Mouse (Mus musculus) forebrain, embryonic 16.5 days (tissue): ENCODE measurements at regions not wholly inside any gene's neighbourhood (a gene's known extent, or its start where the extent isn't known, plus 50 kb on each side); places are given as distances from the start of the nearest gene placed in this dataset.

Experiments
- ATAC-seq: fragments of 200-750 bp; cut with Nextera tagmentation; 2 replicates; pipeline ENCODE4 v1.8.0; 2017; ENCODE audit warnings: mild to moderate bottlenecking, moderate library complexity
- H3K27ac ChIP-seq: fragments of 300-500 bp; sonication (generic); 2 replicates; pipeline ENCODE4 v1.5.1; 2014; ENCODE audit warnings: low read length, control low read depth
- H3K27me3 ChIP-seq: fragments of 300-500 bp; sonication (generic); replicated peaks from 2 replicates; pipeline ENCODE4 v1.6.1; 2014; ENCODE audit warnings: low read length; ENCODE audit not compliant: control insufficient read depth, insufficient read depth
- H3K36me3 ChIP-seq: fragments of 300-500 bp; sonication (generic); 2 replicates; pipeline ENCODE4 v1.6.1; 2014; ENCODE audit not compliant: control insufficient read depth, insufficient read depth
- H3K4me1 ChIP-seq: fragments of 300-500 bp; sonication (generic); replicated peaks from 2 replicates; pipeline ENCODE4 v1.6.1; 2014; ENCODE audit warnings: low read length; ENCODE audit not compliant: control insufficient read depth, insufficient read depth
- H3K4me2 ChIP-seq: fragments of 300-500 bp; sonication (generic); 2 replicates; pipeline ENCODE4 v1.6.1; 2014; ENCODE audit warnings: mild to moderate bottlenecking, low read length, control low read depth
- H3K4me3 ChIP-seq: fragments of 300-500 bp; sonication (generic); replicated peaks from 2 replicates; pipeline ENCODE4 v1.5.1; 2014; ENCODE audit warnings: mild to moderate bottlenecking, low read length, control low read depth
- H3K9ac ChIP-seq: fragments of 300-500 bp; sonication (generic); replicated peaks from 2 replicates; pipeline ENCODE4 v1.6.1; 2014; ENCODE audit warnings: low read depth, low read length, control low read depth
- H3K9me3 ChIP-seq: fragments of 300-500 bp; sonication (generic); 2 replicates; pipeline ENCODE4 v1.6.1; 2016; ENCODE audit warnings: low read length; ENCODE audit not compliant: control insufficient read depth
- WGBS: fragments of 180-500 bp; shearing (Covaris S2); extraction: QIAGEN DNeasy Blood & Tissue Kit; methylation state at CpG from one replicate; pipeline ENCODE4 v1.1.7; 2014; 5-methylcytosine and 5-hydroxymethylcytosine counted together

DNA sequence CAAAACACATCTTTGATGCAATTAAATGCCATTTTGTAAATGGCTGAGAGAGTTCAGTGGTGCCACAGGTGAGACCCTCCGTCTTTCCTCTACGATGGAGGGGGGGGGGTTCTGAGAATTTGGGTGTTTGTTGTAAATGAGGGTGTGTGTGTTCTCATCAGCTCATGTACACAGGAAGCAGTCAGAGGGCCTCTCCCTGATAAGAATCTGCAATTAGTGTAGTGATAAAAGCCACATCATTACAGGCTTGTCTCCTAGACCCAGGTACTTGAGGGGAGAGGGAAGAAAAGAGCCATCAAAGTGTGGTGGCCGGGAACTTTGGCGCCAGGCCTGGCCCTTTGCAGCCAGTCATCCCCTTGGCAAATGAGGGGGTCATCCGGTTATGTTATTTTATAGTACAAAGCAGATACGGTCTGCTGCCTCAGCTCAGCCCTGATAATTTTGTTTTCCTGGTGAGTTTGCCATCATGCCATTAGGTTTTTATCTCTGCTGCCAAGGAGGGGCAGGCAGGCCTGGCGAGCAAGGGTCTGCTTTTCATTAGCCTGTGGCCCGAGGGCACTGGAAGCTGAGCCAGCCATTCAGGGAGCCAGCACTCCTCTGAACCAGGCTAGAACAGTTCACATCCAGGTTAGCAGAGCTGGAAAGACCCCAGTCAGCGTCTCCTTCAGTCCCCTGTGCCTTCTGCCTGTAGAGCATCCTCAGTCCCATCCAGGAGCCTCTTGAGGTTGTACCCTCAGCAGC lies 59.7 kb downstream of the H2al1j start:
- WGBS = 54% methylated on average over 9 of the region's 9 CpGs

GRCm38 (mm10) chrX:11388860-11389259 lies 61.2 kb downstream of the H2al1j start:
- H3K4me3 ChIP-seq = no peak overlapping the region
- H3K36me3 ChIP-seq = no peaks in the 10 kb centered on the region
- H3K27ac ChIP-seq = no peak overlapping the region
- no peak for ATAC-seq
- peaks cover 2% of the 10 kb centered on the region; the same call in 1 of the 2 replicates for H3K4me1 ChIP-seq
- H3K9ac ChIP-seq = no peak overlapping the region
- H3K4me2 ChIP-seq = no peak overlapping the region
- 77% methylated on average over 8 of the region's 9 CpGs for WGBS
- no peaks in the 10 kb centered on the region for H3K9me3 ChIP-seq
- no peaks in the 10 kb centered on the region for H3K27me3 ChIP-seq

More for the DNA sequence above, 59.7 kb downstream of the H2al1j start:
- H3K4me3 ChIP-seq = no peak overlapping the region
- H3K4me1 ChIP-seq = peaks cover 2% of the 10 kb centered on the region; the same call in 1 of the 2 replicates
- no peak overlapping the region for H3K27ac ChIP-seq
- no peak overlapping the region for H3K9ac ChIP-seq
- H3K4me2 ChIP-seq = no peak overlapping the region
- no peaks in the 10 kb centered on the region for H3K36me3 ChIP-seq
- no peaks in the 10 kb centered on the region for H3K27me3 ChIP-seq
- ATAC-seq = no peak
- no peaks in the 10 kb centered on the region for H3K9me3 ChIP-seq

DNA sequence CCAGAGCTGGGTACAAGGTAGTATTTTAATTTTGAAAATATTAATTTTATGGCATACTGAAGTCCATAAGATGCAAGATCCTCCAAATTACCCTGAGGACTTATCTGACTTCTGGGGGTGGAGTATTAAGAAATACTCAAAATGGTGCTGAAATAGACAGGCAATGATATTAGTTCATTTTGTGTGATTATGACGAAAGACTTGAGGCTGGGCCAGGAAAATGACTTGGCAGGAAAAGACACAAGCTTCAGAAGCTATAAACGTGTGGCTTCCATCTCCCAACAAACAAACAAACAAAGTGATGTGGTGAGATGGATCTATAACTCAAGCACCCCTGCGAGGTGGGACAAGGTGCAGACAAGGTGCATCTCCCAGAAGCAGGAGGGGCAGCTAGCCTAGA lies 72.8 kb downstream of the H2al1j start:
- Histone ChIP-seq H3K9me3 (peaks cover 5% of the 10 kb centered on the region; the same call in 1 of the 2 replicates), H3K9ac (no peak overlapping the region), H3K27ac (no peak overlapping the region), H3K4me3 (no peak overlapping the region), H3K4me2 (no peak overlapping the region), H3K27me3 (no peaks in the 10 kb centered on the region), H3K36me3 (no peaks in the 10 kb centered on the region), H3K4me1 (no peaks in the 10 kb centered on the region)
- ATAC-seq = no peak
- WGBS = 81% methylated on average over 3 of the region's 3 CpGs

GRCm38 (mm10) chrX:11404369-11404768 lies 76.7 kb downstream of the H2al1j start:
- H3K27me3 ChIP-seq = no peaks in the 10 kb centered on the region
- H3K4me1 ChIP-seq = no peaks in the 10 kb centered on the region
- peaks cover 5% of the 10 kb centered on the region; the same call in 1 of the 2 replicates for H3K9me3 ChIP-seq
- no peak for ATAC-seq
- no peak overlapping the region for H3K4me3 ChIP-seq
- H3K27ac ChIP-seq = no peak overlapping the region
- H3K9ac ChIP-seq = no peak overlapping the region
- H3K36me3 ChIP-seq = no peaks in the 10 kb centered on the region
- 62% methylated on average over 4 of the region's 4 CpGs for WGBS
- H3K4me2 ChIP-seq = no peak overlapping the region

GRCm38 (mm10) chrX:11412316-11412826 lies 84.7 kb downstream of the H2al1j start:
- 0 out of 2 replicates have a peak, but pooled peaks cover 3% of the 10 kb centered on the region for H3K4me1 ChIP-seq
- H3K27me3 ChIP-seq = no peaks in the 10 kb centered on the region; the same call in 1 of the 2 replicates
- no peak overlapping the region for H3K4me3 ChIP-seq
- H3K4me2 ChIP-seq = no peak overlapping the region
- 57% methylated on average over 5 of the region's 5 CpGs for WGBS
- no peak overlapping the region for H3K27ac ChIP-seq
- H3K36me3 ChIP-seq = no peaks in the 10 kb centered on the region
- ATAC-seq = no peak
- no peak overlapping the region for H3K9ac ChIP-seq
- no peaks in the 10 kb centered on the region for H3K9me3 ChIP-seq

GRCm38 (mm10) chrX:11415662-11416061 lies 88.0 kb downstream of the H2al1j start:
- Histone ChIP-seq H3K36me3 (no peaks in the 10 kb centered on the region), H3K4me2 (no peak overlapping the region), H3K4me3 (no peak overlapping the region), H3K9me3 (no peaks in the 10 kb centered on the region), H3K4me1 (peaks cover 7% of the 10 kb centered on the region; the same call in 1 of the 2 replicates), H3K27ac (no peak overlapping the region), H3K27me3 (no peaks in the 10 kb centered on the region; the same call in 1 of the 2 replicates), H3K9ac (no peak overlapping the region)
- WGBS = 26% methylated on average over 3 of the region's 4 CpGs
- 0 out of 2 replicates have a peak, but pooled peaks have one; percentile 23 for ATAC-seq

DNA sequence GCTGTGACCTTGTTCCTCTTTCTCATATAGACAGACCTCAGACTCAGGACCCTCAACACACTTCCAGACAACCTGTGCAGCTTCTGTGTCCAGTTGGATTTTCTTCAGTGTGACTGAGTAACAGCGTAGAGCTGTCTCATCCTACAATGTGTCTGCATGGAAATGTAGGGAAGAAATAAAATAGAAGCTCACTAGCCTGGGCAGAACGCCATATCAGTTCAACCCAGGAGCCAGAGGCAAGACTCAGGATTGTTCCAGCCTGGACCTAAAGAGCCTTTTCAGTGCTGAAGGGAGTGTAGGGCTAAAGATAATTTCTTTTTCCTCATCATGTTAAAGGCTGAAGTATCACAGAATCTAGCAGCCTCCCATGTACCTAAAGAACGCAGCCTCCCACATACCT lies 88.9 kb downstream of the H2al1j start:
- no peaks in the 10 kb centered on the region for H3K9me3 ChIP-seq
- no peaks in the 10 kb centered on the region; the same call in 1 of the 2 replicates for H3K27me3 ChIP-seq
- no peak overlapping the region for H3K9ac ChIP-seq
- no peak overlapping the region for H3K4me3 ChIP-seq
- no peaks in the 10 kb centered on the region for H3K36me3 ChIP-seq
- WGBS = 79% methylated on average over 3 of the region's 3 CpGs
- H3K4me1 ChIP-seq = peaks cover 7% of the 10 kb centered on the region; the same call in 1 of the 2 replicates
- no peak overlapping the region for H3K4me2 ChIP-seq
- ATAC-seq = no peak
- H3K27ac ChIP-seq = no peak overlapping the region

DNA sequence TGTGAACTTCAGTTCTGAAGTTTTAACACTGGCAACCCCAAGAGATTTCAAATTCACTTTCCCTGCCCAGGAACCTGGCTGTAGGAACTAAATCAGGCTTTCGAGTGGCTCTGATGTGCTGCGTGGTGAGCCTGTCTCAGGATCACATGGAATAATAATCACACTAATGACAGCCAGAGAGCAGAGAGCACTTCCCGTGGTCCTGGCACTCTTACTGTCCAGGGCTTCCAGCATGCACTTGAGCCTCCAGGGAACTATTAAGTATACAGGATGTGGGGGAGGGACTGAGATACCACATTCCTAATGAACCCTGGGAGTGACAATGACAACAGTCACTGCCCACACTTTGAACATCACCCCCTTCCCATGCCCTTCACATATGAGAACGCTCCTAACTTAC lies 90.2 kb downstream of the H2al1j start:
- H3K27me3 ChIP-seq = no peaks in the 10 kb centered on the region
- ATAC-seq = no peak
- H3K36me3 ChIP-seq = no peaks in the 10 kb centered on the region
- no peak overlapping the region for H3K27ac ChIP-seq
- H3K4me2 ChIP-seq = no peak overlapping the region
- H3K9ac ChIP-seq = no peak overlapping the region
- 59% methylated on average over 4 of the region's 4 CpGs for WGBS
- H3K4me1 ChIP-seq = peaks cover 7% of the 10 kb centered on the region; the same call in 1 of the 2 replicates
- no peaks in the 10 kb centered on the region for H3K9me3 ChIP-seq
- no peak overlapping the region for H3K4me3 ChIP-seq

- Histone ChIP-seq H3K4me3 (no peak overlapping the region), H3K27ac (no peak overlapping the region), H3K36me3 (no peaks in the 10 kb centered on the region), H3K9me3 (no peaks in the 10 kb centered on the region), H3K27me3 (no peaks in the 10 kb centered on the region), H3K4me1 (peaks cover 7% of the 10 kb centered on the region; the same call in 1 of the 2 replicates), H3K9ac (no peak overlapping the region), H3K4me2 (no peak overlapping the region)
- ATAC-seq = no peak
- 75% methylated on average over 10 of the region's 10 CpGs for WGBS
Measured at GRCm38 (mm10) chrX:11418261-11418660, 90.6 kb downstream of the H2al1j start.
